Mouse (Mus musculus) ES-E14 (cell line): ENCODE results near the gene Far1. TPM values are rescaled to one million over a fixed set of nuclear protein-coding genes. Genes with fewer than 3 reads are reported as not detected.

Experiments used
- DNase-seq: peaks from one replicate; pipeline ENCODE4 v3.0.0-alpha.2; 2013; ENCODE audit warnings: low read depth, low spot score
- H3K27ac ChIP-seq: 2 replicates; pipeline ENCODE4 v1.5.1; 2012; ENCODE audit warnings: low read depth, mild to moderate bottlenecking, low read length, moderate library complexity, mixed read lengths; ENCODE audit not compliant: poor library complexity, insufficient read depth, severe bottlenecking
- H3K36me3 ChIP-seq: 2 replicates; pipeline ENCODE4 v1.6.1; 2012; ENCODE audit warnings: mild to moderate bottlenecking, low read length, moderate library complexity, mixed read lengths; ENCODE audit not compliant: control insufficient read depth, poor library complexity, insufficient read depth, severe bottlenecking
- H3K4me1 ChIP-seq, 2 experiments: fragments of 150-350 bp in 1 of 2; sonication (generic) in 1 of 2; 2 replicates each; pipeline ENCODE4 v1.6.1; 2012; ENCODE audit warnings: low read length in 2 of 2, mild to moderate bottlenecking in 1 of 2, mixed read lengths in 1 of 2; ENCODE audit not compliant: control insufficient read depth in 2 of 2, insufficient read depth in 2 of 2, poor library complexity in 1 of 2
- H3K4me3 ChIP-seq, 2 experiments: fragments of 150-350 bp in 1 of 2; sonication (generic) in 1 of 2; 2 replicates each; pipeline ENCODE4 v1.5.1; 2012; ENCODE audit warnings: low read length in 2 of 2, low read depth in 1 of 2, mild to moderate bottlenecking in 1 of 2, mixed read lengths in 1 of 2; ENCODE audit not compliant: insufficient read depth in 1 of 2, poor library complexity in 1 of 2, severe bottlenecking in 1 of 2
- H3K9ac ChIP-seq: 2 replicates; pipeline ENCODE4 v1.6.1; 2012; ENCODE audit warnings: low read depth, mild to moderate bottlenecking, low read length, mixed read lengths; ENCODE audit not compliant: poor library complexity, insufficient read depth, severe bottlenecking
- H3K9me3 ChIP-seq: fragments of 150-350 bp; sonication (generic); 2 replicates; pipeline ENCODE4 v1.6.1; 2012; ENCODE audit warnings: low read depth, mild to moderate bottlenecking, low read length; ENCODE audit not compliant: control insufficient read depth, insufficient read depth
- CHD2 ChIP-seq: IDR thresholded peaks from 2 replicates; pipeline ENCODE4 v1.6.1; 2014; ENCODE audit warnings: mild to moderate bottlenecking, low read depth, low read length, inconsistent platforms
- HCFC1 ChIP-seq: IDR thresholded peaks from 2 replicates; pipeline ENCODE4 v1.6.1; 2012; ENCODE audit warnings: low read length, inconsistent platforms, borderline replicate concordance; ENCODE audit not compliant: insufficient read depth
- MAFK ChIP-seq: IDR thresholded peaks from 2 replicates; pipeline ENCODE4 v1.6.1; 2014; ENCODE audit warnings: mild to moderate bottlenecking, low read depth, low read length, inconsistent platforms; ENCODE audit not compliant: insufficient read depth
- ZC3H11A ChIP-seq: IDR thresholded peaks from 2 replicates; pipeline ENCODE4 v1.6.1; 2012; ENCODE audit warnings: low read depth, mild to moderate bottlenecking, inconsistent platforms, low read length, borderline replicate concordance
- ZNF384 ChIP-seq: IDR thresholded peaks from 2 replicates; pipeline ENCODE4 v1.6.1; 2012; ENCODE audit warnings: low read depth, low read length, inconsistent platforms
- in situ Hi-C, 2 experiments: fragments of 600-800 bp; cut with MboI; formaldehyde crosslinking; loops; one replicate each; pipeline ENCODE4 v1.15.1; 2025; ENCODE audit warnings: low sequenced_read_pairs in 2 of 2, inconsistent platforms in 1 of 2; ENCODE audit not compliant: unreplicated experiment in 2 of 2
- total RNA-seq: library from RNA; depleted of rRNA; stranded (reverse); fragments of 300-350 nt; gene quantifications from 2 replicates; pipeline ENCODE4 v1.2.3, GENCODE M21; 2012

The Far1 gene
- total RNA-seq, 1 experiment = 51.1 TPM

- no peak overlapping the region for H3K27ac ChIP-seq
- H3K4me3 ChIP-seq = no peak overlapping the region
- no peak for DNase-seq
- 0 out of 2 replicates have a peak, but pooled peaks cover 2% of the 10 kb centered on the region for H3K36me3 ChIP-seq
- in situ Hi-C loops = no loop called here
- no peaks in the 10 kb centered on the region for H3K9me3 ChIP-seq
- TF ChIP-seq ZC3H11A = no peak
- no peak for TF ChIP-seq MAFK
- TF ChIP-seq ZNF384 = no peak
- no peak for TF ChIP-seq CHD2
- TF ChIP-seq HCFC1 = no peak
- no peak overlapping the region for H3K9ac ChIP-seq
- H3K4me1 ChIP-seq = peaks cover 0 to under 1% of the 10 kb centered on the region in 2 experiments; a peak in 1 of 4 replicates
Measured at GRCm38 (mm10) chr7:113571121-113571520, 57.5 kb downstream of the Far1 start.

GRCm38 (mm10) chr7:113572741-113573140 is 59.1 kb downstream of the Far1 start:
- Histone ChIP-seq H3K36me3 (no peaks in the 10 kb centered on the region), H3K27ac (no peak overlapping the region), H3K9ac (no peak overlapping the region), H3K4me1 (peaks cover 2 to 7% of the 10 kb centered on the region in 2 experiments; a peak in 2 of 4 replicates), H3K4me3 (no peak overlapping the region), H3K9me3 (no peaks in the 10 kb centered on the region)
- DNase-seq = no peak
- in situ Hi-C loops = no loop called here
- TF ChIP-seq CHD2 (no peak), MAFK (no peak)

GRCm38 (mm10) chr7:113582111-113582510 is 68.5 kb downstream of the Far1 start:
- no peak for TF ChIP-seq HCFC1
- TF ChIP-seq CHD2 = no peak
- no peak for TF ChIP-seq ZC3H11A
- no peak for TF ChIP-seq MAFK
- TF ChIP-seq ZNF384 = no peak
- Histone ChIP-seq H3K4me1 (peaks cover 0 to 2% of the 10 kb centered on the region in 2 experiments; a peak in 1 of 4 replicates), H3K4me3 (no peak overlapping the region), H3K9ac (no peak overlapping the region), H3K36me3 (no peaks in the 10 kb centered on the region), H3K27ac (no peak overlapping the region), H3K9me3 (no peaks in the 10 kb centered on the region)
- no peak for DNase-seq
- in situ Hi-C loops = loop anchor here in 1 of 2 experiments (25.0 kb wide), 1 partner anchor 195 kb away; the partner anchor contains the start of gene Pth

- no peak for DNase-seq
- TF ChIP-seq ZC3H11A = no peak
- no peak for TF ChIP-seq ZNF384
- TF ChIP-seq CHD2 = no peak
- no peak for TF ChIP-seq HCFC1
- TF ChIP-seq MAFK = no peak
- in situ Hi-C loops = loop anchor here in 1 of 2 experiments (25.0 kb wide), 1 partner anchor 202 kb away; the partner anchor contains the start of gene Pth
- Histone ChIP-seq H3K36me3 (no peaks in the 10 kb centered on the region), H3K4me1 (no peaks in the 10 kb centered on the region), H3K9ac (no peak overlapping the region), H3K9me3 (no peaks in the 10 kb centered on the region), H3K27ac (no peak overlapping the region), H3K4me3 (no peak overlapping the region)
Measured at GRCm38 (mm10) chr7:113589211-113589610, 75.6 kb downstream of the Far1 start.

GRCm38 (mm10) chr7:113590330-113590729 is 76.7 kb downstream of the Far1 start:
- H3K36me3 ChIP-seq = no peaks in the 10 kb centered on the region
- no peak for DNase-seq
- no peak overlapping the region for H3K27ac ChIP-seq
- no peaks in the 10 kb centered on the region for H3K4me1 ChIP-seq
- in situ Hi-C loops = loop anchor here (10.0 to 25.0 kb wide), 2 partner anchors 203 to 216 kb away; partner anchors contain the start of gene Pth (in 1 of the 2)
- TF ChIP-seq HCFC1 = no peak
- TF ChIP-seq CHD2 = no peak
- no peak for TF ChIP-seq ZNF384
- TF ChIP-seq MAFK = no peak
- no peak for TF ChIP-seq ZC3H11A
- no peak overlapping the region for H3K4me3 ChIP-seq
- no peaks in the 10 kb centered on the region for H3K9me3 ChIP-seq
- H3K9ac ChIP-seq = no peak overlapping the region
